Mouse (Mus musculus) ES-E14 (cell line): ENCODE measurements around the gene Slc10a2. TPM values are rescaled to one million over a fixed set of nuclear protein-coding genes. Genes with fewer than 3 reads are reported as not detected.
"Not testable (repeated sequence)": the region's sequence is repeated elsewhere in the genome, so short reads cannot be mapped to it uniquely, and the experiment has no call there.

Source experiments
- DNase-seq: peaks from one replicate; pipeline ENCODE4 v3.0.0-alpha.2; 2013; ENCODE audit warnings: low read depth, low spot score
- H3K27ac ChIP-seq: 2 replicates; pipeline ENCODE4 v1.5.1; 2012; ENCODE audit warnings: low read depth, mild to moderate bottlenecking, low read length, moderate library complexity, mixed read lengths; ENCODE audit not compliant: poor library complexity, insufficient read depth, severe bottlenecking
- H3K36me3 ChIP-seq: 2 replicates; pipeline ENCODE4 v1.6.1; 2012; ENCODE audit warnings: mild to moderate bottlenecking, low read length, moderate library complexity, mixed read lengths; ENCODE audit not compliant: control insufficient read depth, poor library complexity, insufficient read depth, severe bottlenecking
- H3K4me1 ChIP-seq, 2 experiments: fragments of 150-350 bp in 1 of 2; sonication (generic) in 1 of 2; 2 replicates each; pipeline ENCODE4 v1.6.1; 2012; ENCODE audit warnings: low read length in 2 of 2, mild to moderate bottlenecking in 1 of 2, mixed read lengths in 1 of 2; ENCODE audit not compliant: control insufficient read depth in 2 of 2, insufficient read depth in 2 of 2, poor library complexity in 1 of 2
- H3K4me3 ChIP-seq, 2 experiments: fragments of 150-350 bp in 1 of 2; sonication (generic) in 1 of 2; 2 replicates each; pipeline ENCODE4 v1.5.1; 2012; ENCODE audit warnings: low read length in 2 of 2, low read depth in 1 of 2, mild to moderate bottlenecking in 1 of 2, mixed read lengths in 1 of 2; ENCODE audit not compliant: insufficient read depth in 1 of 2, poor library complexity in 1 of 2, severe bottlenecking in 1 of 2
- H3K9ac ChIP-seq: 2 replicates; pipeline ENCODE4 v1.6.1; 2012; ENCODE audit warnings: low read depth, mild to moderate bottlenecking, low read length, mixed read lengths; ENCODE audit not compliant: poor library complexity, insufficient read depth, severe bottlenecking
- H3K9me3 ChIP-seq: fragments of 150-350 bp; sonication (generic); 2 replicates; pipeline ENCODE4 v1.6.1; 2012; ENCODE audit warnings: low read depth, mild to moderate bottlenecking, low read length; ENCODE audit not compliant: control insufficient read depth, insufficient read depth
- CHD2 ChIP-seq: IDR thresholded peaks from 2 replicates; pipeline ENCODE4 v1.6.1; 2014; ENCODE audit warnings: mild to moderate bottlenecking, low read depth, low read length, inconsistent platforms
- HCFC1 ChIP-seq: IDR thresholded peaks from 2 replicates; pipeline ENCODE4 v1.6.1; 2012; ENCODE audit warnings: low read length, inconsistent platforms, borderline replicate concordance; ENCODE audit not compliant: insufficient read depth
- MAFK ChIP-seq: IDR thresholded peaks from 2 replicates; pipeline ENCODE4 v1.6.1; 2014; ENCODE audit warnings: mild to moderate bottlenecking, low read depth, low read length, inconsistent platforms; ENCODE audit not compliant: insufficient read depth
- ZC3H11A ChIP-seq: IDR thresholded peaks from 2 replicates; pipeline ENCODE4 v1.6.1; 2012; ENCODE audit warnings: low read depth, mild to moderate bottlenecking, inconsistent platforms, low read length, borderline replicate concordance
- ZNF384 ChIP-seq: IDR thresholded peaks from 2 replicates; pipeline ENCODE4 v1.6.1; 2012; ENCODE audit warnings: low read depth, low read length, inconsistent platforms
- in situ Hi-C, 2 experiments: fragments of 600-800 bp; cut with MboI; formaldehyde crosslinking; loops; one replicate each; pipeline ENCODE4 v1.15.1; 2025; ENCODE audit warnings: low sequenced_read_pairs in 2 of 2, inconsistent platforms in 1 of 2; ENCODE audit not compliant: unreplicated experiment in 2 of 2
- total RNA-seq: library from RNA; depleted of rRNA; stranded (reverse); fragments of 300-350 nt; gene quantifications from 2 replicates; pipeline ENCODE4 v1.2.3, GENCODE M21; 2012

Slc10a2 gene
- total RNA-seq, 1 experiment: not detected

DNA sequence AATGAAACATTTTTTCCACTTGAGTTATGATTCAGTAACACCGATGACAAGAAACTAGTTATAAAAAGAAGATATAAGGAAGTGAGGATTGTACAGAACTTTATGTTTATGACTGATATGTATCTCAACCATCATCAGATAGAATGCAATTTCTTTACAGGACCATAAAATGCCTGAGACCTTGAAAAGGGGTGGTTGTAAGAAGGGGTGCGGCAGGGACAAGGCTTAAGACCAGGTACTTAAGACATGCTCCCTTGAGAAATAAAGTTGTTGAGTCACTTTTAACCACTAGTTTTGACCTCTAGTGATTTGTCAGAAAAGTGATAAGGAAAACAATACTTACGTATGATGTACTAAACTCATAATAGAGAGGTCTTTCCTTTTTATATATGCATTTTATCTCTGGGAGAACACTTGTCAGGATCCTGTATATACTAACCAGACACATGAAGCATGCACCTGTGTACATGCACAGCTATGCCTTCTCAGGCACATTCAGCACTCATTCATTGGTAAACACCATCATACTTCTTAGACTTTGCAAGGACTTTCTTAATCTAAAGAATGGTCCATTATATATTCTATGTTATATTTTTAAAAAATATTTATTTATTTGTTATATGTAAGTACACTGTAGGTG is 31.4 kb downstream of the Slc10a2 start:
- Histone ChIP-seq H3K9me3 (no peaks in the 10 kb centered on the region), H3K27ac (no peak overlapping the region), H3K4me3 (no peak overlapping the region), H3K9ac (no peak overlapping the region), H3K4me1 (no peaks in the 10 kb centered on the region), H3K36me3 (no peaks in the 10 kb centered on the region)
- TF ChIP-seq ZNF384 (no peak), MAFK (no peak), HCFC1 (no peak), CHD2 (no peak), ZC3H11A (no peak)
- no peak for DNase-seq
- in situ Hi-C loops: no loop called here

DNA sequence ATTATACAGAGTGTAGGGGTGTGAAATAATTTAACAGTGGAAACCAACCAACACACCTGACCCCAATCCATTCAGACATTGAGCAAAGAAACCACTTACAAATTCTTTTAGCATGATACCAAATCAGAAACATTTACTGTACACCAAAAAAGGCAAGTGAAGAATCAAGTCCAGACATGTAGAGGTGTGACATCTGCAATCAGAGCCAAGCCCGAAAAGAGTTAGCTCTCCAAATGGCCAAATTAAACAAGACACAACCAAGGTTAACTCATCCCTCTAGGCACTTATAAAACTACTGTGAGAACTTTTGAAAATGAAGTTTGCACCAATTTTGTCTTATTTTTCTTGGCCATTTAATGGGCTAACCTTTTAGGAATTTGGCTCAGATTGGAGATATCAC is 46.3 kb downstream of the Slc10a2 start:
- H3K9me3 ChIP-seq: no peaks in the 10 kb centered on the region
- no peaks in the 10 kb centered on the region for H3K36me3 ChIP-seq
- no peak for DNase-seq
- in situ Hi-C loops: no loop called here
- no peaks in the 10 kb centered on the region for H3K4me1 ChIP-seq
- H3K4me3 ChIP-seq: no peak overlapping the region
- no peak overlapping the region for H3K27ac ChIP-seq
- H3K9ac ChIP-seq: no peak overlapping the region
- TF ChIP-seq CHD2: no peak
- no peak for TF ChIP-seq ZC3H11A
- TF ChIP-seq HCFC1: no peak
- no peak for TF ChIP-seq ZNF384
- no peak for TF ChIP-seq MAFK

DNA sequence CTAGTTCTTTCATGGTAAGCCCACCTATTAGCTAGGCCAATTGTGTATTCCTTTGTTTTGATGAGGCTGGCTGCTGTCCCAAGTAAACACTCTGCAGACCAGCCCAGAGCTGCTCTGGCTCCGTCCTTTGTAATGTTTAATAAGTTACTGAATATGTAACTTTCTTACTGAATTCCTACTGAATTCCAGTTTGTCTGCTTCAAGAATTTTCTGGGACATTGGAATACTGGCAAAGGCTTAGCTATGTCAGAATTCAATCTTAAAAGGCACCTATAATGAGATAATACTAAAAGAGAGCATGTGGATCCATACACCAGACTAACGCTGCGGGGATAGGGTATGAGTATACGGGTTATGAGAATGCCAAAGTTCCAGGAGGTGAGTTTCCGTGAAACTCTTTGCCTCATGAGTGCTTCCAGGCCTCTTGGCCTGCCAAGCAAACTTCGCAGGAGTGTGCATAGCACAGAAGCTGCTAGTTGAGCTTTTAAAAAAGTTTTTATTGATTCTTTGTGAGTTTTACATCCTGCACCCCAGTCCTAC is 60.7 kb downstream of the Slc10a2 start:
- H3K9ac ChIP-seq, H3K27ac ChIP-seq, H3K36me3 ChIP-seq, in situ Hi-C loops, DNase-seq, H3K9me3 ChIP-seq, H3K4me1 ChIP-seq, H3K4me3 ChIP-seq: not testable (repeated sequence)

DNA sequence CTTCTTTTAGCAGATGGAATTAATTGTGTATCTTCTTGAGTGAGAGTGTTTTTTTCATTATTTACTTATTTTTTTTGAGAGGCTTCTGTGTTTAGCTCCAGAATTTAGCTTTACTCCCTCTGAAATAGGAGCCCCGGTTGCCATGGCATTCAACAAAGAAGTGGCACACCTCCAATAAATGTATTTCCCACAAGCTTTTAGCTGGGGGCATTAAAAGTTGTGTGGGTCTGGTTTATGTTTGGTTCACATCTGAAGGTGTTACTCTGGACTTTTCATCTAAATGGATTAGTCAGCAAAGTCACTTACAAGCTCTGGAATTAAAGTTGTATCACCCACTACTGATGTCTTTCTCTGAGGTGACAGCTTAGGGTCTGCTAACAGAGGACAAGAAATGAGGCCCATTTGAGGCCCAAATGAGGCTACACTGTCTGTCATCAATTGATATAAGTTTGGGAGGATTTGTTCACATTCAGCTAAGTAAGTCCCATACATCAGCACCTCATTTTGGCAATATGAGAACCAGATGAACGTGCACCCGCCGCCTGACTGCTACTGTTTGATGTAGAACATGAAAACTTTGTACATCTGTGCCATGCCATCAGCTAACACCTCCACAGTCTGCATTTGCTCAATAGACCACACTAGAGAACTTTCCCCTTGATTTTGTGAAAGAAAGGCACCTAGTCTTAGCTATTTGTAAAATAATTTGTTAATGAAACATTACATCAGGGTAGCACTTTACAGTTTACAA is 66.2 kb downstream of the Slc10a2 start:
- no peaks in the 10 kb centered on the region for H3K36me3 ChIP-seq
- H3K4me1 ChIP-seq: no peaks in the 10 kb centered on the region
- no peak overlapping the region for H3K9ac ChIP-seq
- no peak overlapping the region for H3K4me3 ChIP-seq
- no peak for DNase-seq
- in situ Hi-C loops: no loop called here
- H3K27ac ChIP-seq: no peak overlapping the region
- no peaks in the 10 kb centered on the region for H3K9me3 ChIP-seq
- TF ChIP-seq CHD2 (no peak), ZNF384 (no peak), MAFK (no peak), ZC3H11A (no peak), HCFC1 (no peak)
